Mouse (Mus musculus) MEL-GATA-1-ER (cell line): ENCODE measurements around the gene Strbp.

Experiments used
- DNase-seq: peaks from one replicate; pipeline ENCODE4 v3.0.0-alpha.2; 2012; ENCODE audit warnings: low read depth; ENCODE audit errors: extremely low read depth

Strbp gene

DNA sequence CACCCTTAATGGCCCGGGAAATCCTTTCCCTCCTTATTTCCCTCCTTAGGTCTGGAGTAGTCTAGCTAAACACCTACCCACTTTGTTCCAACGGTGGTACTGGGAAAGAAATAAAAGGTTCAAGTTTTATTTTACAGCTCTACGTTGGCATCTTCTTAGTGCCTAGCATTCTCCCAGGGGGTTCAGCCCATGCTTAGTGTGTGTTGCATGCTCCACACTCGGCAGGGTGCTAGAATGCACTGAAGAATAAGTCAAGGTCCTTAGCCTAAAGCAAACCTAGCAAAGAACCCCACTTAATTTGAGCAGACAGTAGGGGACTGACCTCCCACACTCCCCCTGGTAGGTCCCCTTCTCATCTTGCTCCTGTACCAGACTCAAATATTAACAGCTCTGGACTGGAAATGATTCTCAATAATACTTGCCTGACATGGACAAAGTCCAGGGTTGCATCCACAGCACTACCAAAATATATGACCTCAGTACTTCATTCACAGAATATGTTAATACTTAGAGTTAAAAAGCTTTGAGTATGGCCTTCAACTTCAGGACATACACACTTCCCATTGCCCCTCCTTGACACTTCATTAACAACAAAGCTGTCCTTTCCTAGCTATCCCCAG lies 592 bp upstream of the Strbp start:
- no peak for DNase-seq

DNA sequence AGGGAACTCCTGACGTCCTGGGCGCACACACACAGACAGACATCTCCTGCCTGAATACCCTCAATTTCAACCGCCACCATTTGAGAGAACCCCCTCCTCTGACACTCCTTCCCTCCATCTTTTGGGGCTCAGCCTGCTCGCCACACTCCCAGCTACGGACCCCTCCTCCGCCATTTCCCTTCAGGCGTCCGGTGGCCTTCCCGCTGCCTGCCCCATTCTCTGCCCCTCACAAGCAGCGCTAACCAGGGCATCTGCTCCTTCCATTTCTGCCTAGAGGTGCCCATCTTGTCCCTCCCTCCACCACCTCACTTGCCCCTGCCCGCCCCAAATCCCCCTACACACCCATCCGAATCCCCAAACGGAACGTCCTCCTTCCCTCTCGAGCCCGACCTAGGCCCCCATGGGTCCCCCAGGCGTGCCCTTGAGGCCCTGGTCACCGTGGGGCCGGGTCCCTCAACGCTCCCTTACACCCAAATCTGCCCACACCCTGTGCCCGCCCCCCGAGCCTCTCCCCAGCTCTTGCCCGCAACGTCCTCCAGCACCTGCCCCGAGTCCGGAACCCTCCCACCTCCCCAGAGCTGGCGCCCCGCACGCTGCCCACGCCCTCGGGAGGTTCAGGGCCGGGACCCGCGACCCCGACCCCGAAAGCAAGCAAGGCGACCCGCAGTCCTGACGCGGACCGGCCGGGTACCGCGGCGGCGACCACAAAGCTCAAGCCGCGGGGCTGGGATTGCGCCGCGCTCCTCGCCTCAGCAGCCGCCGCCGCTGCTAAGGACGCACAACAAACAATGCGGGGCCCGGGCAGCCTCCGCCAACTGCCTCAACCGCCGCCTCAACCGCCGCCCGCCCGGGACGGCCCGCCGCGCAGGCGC lies 1.1 kb downstream of the Strbp start:
- DNase-seq: no peak

DNA sequence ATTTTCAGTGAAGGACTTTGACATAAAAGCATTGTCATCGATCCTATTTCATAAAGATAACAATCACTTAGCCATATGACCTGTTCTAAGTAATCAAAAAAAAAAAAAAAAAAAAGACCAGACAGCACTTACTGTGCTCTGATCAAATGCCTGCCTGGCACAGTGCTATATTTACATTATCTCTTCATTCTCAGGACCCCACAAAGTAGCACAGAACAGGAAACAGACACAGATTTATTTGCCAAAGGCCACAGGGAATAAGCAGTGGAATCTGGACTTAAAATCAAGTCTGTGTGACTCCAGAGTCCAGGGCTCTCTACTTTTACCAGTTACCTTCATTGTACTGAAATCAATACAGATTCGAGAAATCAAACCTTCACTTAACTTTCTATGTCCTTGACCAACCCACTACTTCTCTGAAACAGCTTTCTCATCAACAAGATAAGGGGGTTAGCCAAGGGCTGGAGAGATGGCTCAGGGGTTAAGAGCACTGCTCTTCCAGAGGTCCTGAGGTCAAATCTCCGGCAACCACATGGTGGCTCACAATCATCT lies 14.5 kb downstream of the Strbp start:
- no peak for DNase-seq

DNA sequence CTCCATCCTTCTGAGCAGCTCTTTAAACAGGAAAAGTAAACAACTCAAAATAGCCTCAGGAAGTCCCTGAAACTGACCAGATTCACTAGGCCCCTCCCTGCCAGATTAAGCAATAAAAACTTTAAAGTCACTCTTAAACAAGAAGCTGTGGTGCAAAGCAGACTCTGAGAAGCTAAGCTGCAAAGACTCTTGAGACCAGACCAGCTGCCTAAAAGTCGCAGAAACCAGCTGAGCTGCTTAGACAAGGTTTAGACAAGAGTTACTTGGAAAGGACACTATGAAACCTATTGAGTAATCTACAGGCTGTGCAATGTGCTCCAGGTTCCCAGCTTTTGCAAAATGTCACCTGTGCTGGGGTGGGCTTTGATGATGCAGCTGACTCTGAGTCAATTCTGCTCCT lies 16.6 kb downstream of the Strbp start:
- DNase-seq: no peak

DNA sequence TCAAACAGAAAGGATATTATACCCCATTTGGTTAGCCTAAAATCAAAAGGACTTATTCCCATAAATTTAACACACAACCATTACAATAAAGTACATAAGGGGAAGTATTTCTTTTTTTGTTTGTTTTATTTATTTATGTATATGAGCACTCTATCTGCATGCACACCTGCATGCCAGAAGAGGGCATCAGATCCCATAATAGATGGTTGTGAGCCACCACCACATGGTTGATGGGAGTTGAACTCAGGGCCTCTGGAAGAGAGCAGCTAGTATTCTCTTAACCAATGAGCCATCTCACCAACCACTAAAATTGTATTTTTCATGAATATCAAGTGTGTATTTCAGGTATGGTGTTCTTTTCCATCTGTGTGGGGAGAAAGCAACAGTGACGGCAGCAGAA lies 18.8 kb downstream of the Strbp start:
- no peak for DNase-seq

DNA sequence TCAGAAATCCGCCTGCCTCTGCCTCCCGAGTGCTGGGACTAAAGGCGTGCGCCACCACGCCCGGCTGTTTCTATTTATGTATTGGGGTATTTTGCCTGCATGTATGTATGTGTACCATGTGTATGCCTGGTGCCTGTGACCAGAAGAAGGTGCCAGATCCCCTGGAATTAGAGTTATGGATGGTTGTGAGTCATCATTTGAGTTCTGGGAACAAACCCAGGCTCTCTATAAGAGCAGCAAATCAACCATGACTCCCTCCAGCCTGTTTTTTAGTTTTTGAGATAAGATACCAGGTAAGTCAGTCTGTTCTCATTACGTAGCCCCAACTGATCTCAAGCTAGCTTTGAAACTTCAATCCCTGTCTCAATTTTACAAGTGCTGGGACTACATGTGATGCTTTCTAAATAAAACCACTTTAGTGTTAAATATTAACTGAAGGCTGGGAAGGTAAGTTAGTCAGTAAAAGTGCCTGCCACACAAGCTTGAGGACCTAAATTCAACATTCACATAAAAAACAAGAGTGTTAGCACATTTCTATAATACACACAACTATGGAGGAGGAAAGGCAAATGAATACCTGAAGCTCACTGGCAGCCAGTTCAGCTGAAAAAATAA lies 21.4 kb downstream of the Strbp start:
- no peak for DNase-seq

DNA sequence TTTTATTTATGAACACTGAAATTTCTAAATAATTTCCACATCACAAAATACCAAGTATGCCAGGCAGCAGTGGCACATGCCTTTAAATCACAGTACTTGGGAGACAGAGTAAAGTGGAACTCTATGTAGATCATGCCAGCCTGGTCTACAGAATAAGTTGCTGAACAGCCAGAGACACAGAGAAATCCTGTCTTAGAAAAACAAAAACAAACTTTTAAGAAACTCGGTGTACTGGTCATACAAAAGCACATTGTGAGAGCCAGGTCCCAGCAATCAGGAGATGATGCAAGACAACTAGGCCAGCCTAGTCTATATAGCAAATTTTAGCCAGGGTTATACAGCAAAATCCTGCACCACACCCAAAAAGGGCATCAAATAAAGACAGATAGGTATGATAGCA lies 52.6 kb downstream of the Strbp start:
- no peak for DNase-seq

DNA sequence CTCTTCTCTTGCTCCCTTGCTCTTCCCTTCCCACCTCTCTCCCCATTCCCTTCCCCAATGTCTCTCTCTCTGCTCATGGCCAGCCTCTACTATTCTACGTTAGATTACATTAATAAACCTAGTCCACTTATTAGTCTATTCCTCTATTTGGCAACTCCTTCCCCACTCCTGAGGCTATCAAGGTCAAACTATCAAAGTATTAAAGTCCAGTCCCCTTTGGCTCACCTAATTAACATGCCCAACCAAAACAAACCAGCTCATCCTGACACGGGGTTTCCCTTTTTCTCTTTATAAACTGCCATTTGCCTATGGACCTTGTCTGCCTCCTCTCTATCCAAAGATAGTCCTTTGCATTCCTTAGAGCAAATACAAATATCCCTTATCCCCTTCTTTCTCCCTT lies 54.1 kb downstream of the Strbp start:
- DNase-seq: no peak

DNA sequence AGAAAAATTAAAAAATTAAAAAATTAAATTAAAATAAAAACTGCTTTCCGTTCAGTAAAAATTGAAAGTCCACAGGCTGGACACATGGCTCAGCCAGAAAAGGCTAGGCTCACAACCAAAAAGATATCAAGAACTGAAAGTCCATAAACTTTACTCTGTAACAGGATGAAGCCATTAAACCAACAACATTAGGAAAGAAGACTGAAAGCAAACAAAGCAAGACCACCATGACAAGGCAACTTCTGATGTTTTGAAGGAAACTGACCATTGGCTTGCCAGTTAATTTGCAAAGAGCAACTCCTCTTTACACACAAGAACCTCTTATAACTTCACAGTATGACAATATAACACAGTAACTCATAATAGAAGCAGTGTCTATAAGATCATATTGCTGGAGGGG lies 54.7 kb downstream of the Strbp start:
- DNase-seq: no peak

DNA sequence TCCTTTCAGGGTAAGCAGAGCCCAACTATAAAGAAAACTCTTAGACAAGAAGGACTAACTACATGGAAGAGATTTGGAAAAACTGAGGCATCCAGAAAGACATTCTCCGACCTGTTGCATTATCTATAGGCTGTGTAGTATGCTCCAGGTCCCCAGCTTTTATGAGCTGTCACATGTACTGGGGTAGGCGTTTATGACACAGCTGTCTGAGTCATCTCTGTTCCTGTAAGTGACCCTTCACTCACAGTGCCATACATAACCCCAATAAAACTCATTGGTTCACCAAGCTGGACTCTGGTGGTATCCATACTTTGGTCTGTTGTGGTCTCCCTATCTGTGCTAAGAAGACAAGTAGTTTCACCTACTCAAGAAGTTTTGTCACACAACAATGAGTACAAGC lies 80.3 kb downstream of the Strbp start:
- no peak for DNase-seq

DNA sequence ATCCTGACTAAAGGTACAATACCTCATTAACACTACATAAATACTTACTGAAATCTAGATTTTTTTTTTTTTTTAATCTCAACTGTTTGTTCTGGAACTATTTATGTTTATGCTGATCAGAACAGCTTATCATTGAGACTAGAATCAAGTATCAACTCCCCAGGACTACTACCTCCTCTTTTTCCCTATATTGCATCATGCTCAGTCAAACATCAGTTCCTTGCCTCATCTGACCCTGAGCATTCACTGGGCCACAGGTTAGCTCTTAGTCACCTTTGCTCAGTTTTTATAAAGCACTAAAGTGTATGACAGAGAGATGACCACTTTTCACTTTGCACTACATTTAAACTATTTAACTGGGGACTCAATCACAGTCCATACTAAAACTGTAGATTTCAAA lies 115.7 kb downstream of the Strbp start:
- DNase-seq: no peak

DNA sequence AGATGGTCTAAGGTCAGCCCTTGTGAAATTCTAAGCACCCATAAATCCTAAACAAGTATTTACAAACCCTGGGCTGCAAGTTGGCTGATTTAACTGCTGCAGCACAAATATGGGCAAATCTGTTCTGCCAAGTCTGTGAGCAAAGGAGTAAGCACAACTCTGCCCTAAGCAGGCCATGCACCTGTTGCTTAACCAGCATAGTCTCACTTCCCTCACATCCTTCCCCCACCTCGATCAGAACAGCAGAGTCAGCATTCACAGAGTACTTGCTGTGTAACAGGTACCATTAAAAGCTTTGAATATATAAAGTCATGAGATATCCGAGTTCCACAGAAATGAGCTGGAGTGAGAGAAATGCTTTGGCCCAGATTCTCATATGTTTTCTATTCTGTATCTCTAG lies 125.5 kb downstream of the Strbp start:
- no peak for DNase-seq

DNA sequence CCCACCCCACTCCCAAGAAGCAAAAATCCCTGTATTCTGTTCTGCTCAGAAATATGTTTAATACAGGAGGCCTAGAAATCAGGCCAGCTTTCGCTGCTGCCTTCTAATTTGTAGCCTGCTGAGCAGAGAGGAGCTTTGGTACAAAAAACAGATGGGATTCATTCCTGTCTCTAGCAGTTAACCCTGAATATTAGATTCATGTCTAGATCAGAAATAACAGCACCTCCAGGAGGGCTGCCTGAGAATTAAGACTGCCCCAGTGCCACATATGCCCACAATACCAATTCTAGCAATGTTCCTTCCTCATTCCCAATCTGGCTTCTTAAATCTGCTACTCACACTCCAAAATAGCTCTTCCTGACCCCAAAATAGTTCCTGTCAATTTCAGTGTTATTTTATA lies 127.0 kb downstream of the Strbp start:
- DNase-seq: no peak

DNA sequence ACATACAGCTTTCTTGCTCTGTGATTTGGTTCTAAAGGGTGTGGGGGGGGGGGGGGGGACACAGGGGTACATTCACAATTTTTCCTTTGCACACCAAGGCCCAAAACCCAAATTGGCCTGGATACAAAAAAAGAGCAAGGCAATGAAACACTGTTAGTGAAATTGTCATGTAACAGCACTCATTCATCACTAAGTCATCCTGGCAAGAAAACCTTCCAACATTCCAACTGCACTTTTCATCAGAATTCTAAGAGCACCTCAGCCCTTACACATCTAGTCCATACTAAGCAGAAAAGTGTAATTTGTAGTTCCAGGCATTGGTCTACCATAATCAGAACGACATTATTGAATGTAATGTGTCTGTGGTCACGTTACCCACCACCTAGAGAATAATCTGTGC lies 131.5 kb downstream of the Strbp start:
- no peak for DNase-seq

DNA sequence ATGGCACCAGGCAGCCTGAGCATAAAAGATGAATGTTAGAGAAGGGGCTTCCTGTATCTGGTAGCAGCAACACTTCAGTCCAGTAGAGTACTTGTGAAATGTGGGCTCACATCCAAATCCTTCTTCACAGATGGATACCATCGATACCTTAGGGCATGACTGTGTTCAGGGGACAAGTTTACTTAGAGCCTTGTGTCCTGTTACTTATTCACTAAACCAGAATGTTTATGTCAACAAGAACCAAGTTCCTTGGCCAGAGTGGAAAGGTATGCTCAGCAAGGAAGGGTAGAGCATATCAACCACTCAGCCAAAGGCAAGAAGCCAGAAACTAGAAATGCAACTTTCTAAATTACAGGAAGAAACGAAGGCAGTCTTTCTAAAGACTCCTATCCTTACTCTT lies 133.0 kb downstream of the Strbp start:
- no peak for DNase-seq

DNA sequence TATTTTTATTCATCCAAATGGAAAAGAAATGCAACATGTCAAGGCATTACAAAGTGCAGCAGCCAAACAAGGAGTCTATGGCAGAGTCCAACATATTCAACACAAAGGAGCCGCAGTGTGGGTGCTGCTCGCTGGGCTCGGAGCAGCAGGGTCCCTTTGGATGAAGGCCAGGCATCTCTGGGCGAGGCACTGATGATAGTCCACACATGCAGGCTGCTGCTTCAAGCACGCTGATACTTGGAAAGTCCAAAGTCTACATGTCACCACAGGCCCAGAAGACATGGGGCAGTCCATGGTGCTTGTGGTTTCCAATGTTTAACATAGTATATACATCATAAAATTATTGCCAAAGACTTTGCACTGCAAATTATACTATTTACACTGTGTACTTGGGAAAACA lies 133.8 kb downstream of the Strbp start:
- no peak for DNase-seq

DNA sequence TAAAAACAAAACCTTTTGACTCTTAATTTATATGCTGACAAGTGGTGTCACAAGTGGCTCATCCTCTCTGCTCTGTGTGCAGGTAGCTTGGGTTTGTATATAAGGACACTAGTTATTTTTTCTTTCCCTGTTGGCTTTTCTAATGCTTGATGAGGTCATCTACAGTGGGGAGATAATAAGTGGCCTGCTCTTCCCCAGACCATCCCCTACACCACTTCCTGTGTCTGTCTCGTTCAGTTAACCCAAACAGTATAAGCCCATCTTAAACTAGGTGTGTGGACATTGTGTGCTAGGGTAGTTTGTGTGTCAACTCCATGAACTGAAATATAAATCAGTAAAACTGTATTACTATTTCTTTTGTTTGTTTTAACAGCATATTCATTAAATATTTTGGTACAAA lies 137.6 kb downstream of the Strbp start:
- no peak for DNase-seq

DNA sequence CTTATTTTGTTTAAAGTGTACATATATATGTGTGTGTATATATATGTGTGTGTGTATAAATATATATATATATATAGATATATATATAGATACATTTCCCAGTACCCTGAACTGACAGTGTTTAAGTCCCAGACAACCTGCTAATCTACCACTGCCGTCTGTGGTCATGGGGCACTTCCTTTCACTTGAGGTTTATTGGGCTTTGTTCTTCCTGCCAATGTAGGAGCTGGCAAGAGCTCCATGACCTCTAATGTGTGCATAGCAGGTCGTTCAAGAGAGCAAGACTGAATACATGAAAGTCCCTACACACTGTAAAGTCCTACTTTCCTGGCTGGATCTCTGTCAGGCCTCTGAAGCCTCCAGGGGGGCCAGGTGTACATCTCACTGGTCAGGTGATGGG lies 138.1 kb downstream of the Strbp start:
- DNase-seq: peak; percentile 34

DNA sequence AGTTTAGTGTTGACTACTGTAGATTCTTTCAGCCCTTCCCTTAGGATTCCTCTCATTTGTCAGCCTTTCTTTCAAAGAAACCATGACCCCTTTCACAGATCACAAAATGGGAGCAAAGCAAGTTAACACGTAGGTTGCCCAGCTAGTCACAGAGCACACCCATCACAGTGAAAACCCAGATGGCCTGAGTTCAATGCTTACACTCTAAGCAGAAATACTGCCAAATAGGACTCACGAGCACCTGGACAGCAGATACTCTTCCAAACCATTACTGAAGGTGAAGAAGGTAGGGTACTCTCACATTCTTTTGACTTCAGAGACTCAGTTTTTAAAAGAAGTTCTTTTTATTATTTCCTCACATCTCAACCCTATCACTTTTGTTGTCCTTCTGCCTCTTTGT lies 147.3 kb downstream of the Strbp start:
- DNase-seq: no peak

DNA sequence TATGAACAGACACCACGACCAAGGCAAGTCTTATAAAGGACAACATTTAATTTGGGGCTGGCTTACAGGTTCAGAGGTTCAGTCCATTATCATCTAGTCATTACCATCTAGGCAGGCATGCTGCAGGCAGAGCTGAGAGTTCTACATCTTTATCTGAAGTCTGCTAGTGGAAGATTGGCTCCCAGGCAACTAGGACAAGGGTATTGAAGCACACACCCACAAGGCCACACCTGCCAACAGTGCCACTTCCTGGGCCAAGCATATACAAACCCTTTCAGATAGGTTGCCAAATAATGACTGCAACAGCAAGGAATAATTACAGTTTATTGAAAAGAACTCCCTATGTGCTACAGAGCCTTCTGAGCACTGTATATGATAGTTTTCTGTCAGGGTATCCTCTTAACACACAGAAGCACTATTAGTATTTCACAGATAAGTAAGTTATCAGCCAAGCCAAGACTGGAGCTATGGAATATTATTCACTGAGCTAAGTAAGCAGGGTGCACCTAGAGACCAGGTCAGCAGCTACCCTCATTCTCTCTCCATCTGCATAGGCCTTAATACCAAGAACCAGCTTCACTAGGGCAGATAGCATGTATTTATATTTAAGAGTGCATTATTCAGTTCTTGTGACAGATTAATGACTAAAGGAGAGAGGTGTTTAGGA lies 154.2 kb downstream of the Strbp start:
- peak; percentile 43 for DNase-seq

DNA sequence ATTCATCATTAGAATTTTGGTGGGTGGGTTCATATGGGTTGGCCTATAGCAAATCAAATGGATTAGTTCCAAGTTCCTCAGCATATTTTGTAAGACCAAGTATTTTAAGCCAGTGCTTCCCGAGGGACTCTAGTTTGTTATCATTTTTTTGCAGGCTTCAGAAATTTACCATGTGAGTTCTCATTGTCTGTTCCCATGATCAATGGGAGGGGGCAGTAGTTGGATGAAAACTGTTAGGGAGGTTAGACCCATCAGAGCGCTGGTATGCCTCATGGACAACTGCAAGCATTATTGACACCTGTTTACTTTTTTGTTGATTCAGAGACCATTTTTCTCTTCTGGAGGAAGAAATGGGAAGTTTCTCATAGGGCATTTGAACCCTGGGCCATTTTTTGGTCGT lies 172.0 kb downstream of the Strbp start:
- DNase-seq: no peak

DNA sequence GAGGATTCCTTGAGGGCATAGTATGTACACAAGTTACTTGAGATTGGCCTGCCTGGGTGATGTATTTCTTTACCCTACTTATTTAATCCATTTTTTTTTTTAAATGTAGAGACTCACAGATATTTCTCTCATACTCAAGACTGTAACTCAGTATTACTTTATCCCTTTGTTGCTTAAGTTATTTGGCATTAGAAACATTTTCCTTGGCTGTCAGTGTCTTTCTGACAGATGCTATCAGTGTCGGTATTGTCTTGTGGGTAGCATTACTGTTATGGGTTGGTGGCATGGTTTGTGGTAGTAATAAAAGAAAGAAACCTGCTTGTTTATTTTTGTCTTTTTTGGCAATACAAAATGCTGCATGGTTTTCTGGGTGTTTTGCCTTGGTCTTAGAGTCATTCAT lies 172.9 kb downstream of the Strbp start:
- no peak for DNase-seq
